Mouse (Mus musculus): ENCODE results near the gene Slc2a10.

DNA sequence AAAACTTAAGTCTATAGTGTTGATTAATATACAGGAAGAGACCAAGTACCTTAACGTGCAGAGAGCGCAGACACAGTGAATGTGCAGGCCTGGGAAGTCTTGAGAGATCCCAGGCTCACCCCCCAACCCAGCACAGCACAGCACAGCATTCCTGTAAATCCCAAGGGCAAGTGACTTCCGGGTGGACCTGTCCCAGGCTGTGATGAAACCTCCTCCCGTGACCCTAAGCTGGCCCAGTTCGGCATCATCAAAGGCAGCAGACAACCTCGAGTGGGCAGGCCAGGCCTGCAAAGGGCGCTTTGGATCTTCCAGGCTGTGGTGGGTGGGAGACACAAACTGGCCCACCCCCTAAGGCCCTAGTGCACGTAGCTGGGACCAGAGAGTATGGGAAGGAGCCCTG lies 21.6 kb upstream of the Slc2a10 start:
- TF ChIP-seq CTCF (IDR thresholded peaks at IDR 0.05; ENCODE audit: extremely low read depth, insufficient read length, insufficient replicate concordance, low read depth, low read length) (no peak), POLR2A (IDR thresholded peaks at IDR 0.05; ENCODE audit: low read depth, low read length) (no peak)
